Mouse (Mus musculus) lung, embryonic 14.5 days (tissue): Measurements from ENCODE around the gene Atp5k. TPM values are rescaled to one million over a fixed set of nuclear protein-coding genes. Genes with fewer than 3 reads are reported as not detected.

Source experiments
- ATAC-seq: fragments of 200-750 bp; cut with Nextera tagmentation; 2 replicates; pipeline ENCODE4 v1.8.0; 2017; ENCODE audit warnings: mild to moderate bottlenecking, moderate TSS enrichment, moderate library complexity; ENCODE audit not compliant: insufficient read depth
- DNase-seq: peaks from one replicate; pipeline ENCODE4 v3.0.0-alpha.2; 2015
- H3K27ac ChIP-seq: fragments of 300-500 bp; sonication (generic); 2 replicates; pipeline ENCODE4 v1.5.1; 2014; ENCODE audit warnings: low read depth, mild to moderate bottlenecking, moderate library complexity
- H3K27me3 ChIP-seq: fragments of 300-500 bp; sonication (generic); 2 replicates; pipeline ENCODE4 v1.6.1; 2014; ENCODE audit warnings: low read length, control low read depth; ENCODE audit not compliant: insufficient read depth
- H3K36me3 ChIP-seq: fragments of 300-500 bp; sonication (generic); 2 replicates; pipeline ENCODE4 v1.6.1; 2014; ENCODE audit warnings: control low read depth; ENCODE audit not compliant: insufficient read depth
- H3K4me1 ChIP-seq: fragments of 300-500 bp; sonication (generic); 2 replicates; pipeline ENCODE4 v1.6.1; 2014; ENCODE audit warnings: antibody characterized with exemption, control low read depth; ENCODE audit not compliant: insufficient read depth
- H3K4me2 ChIP-seq: fragments of 300-500 bp; sonication (generic); 2 replicates; pipeline ENCODE4 v1.6.1; 2014; ENCODE audit warnings: mild to moderate bottlenecking
- H3K4me3 ChIP-seq: fragments of 300-500 bp; sonication (generic); 2 replicates; pipeline ENCODE4 v1.5.1; 2014; ENCODE audit warnings: low read depth, low read length
- H3K9ac ChIP-seq: fragments of 300-500 bp; sonication (generic); 2 replicates; pipeline ENCODE4 v1.6.1; 2014
- H3K9me3 ChIP-seq: fragments of 300-500 bp; sonication (generic); 2 replicates; pipeline ENCODE4 v1.6.1; 2016; ENCODE audit warnings: low read depth, low read length, control low read depth
- CTCF ChIP-seq: IDR thresholded peaks from 2 replicates; pipeline ENCODE4 v1.5.1; 2016; ENCODE audit warnings: antibody characterized with exemption, low read depth
- WGBS: fragments of 180-500 bp; shearing (Covaris S2); extraction: QIAGEN DNeasy Blood & Tissue Kit; methylation state at CpG from one replicate; pipeline ENCODE4 v1.1.7; 2014; 5-methylcytosine and 5-hydroxymethylcytosine counted together
- polyA plus RNA-seq: library from polyadenylated mRNA; unstranded; fragments of >200 nt; fragmentation: Nextera tagmentation; extraction: Ambion mirVana; gene quantifications from 2 replicates; pipeline ENCODE4 v1.2.1, GENCODE M21; 2014

Atp5k gene
- polyA plus RNA-seq, 1 experiment from 2014 or later: 400 TPM

- DNase-seq (no peak), ATAC-seq (no peak)
- H3K27ac ChIP-seq: no peak overlapping the region
- H3K4me2 ChIP-seq: no peak overlapping the region
- WGBS: 66% methylated on average over 8 of the region's 8 CpGs
- TF ChIP-seq CTCF: no peak
- H3K36me3 ChIP-seq: no peaks in the 10 kb centered on the region
- H3K27me3 ChIP-seq: no peaks in the 10 kb centered on the region
- H3K4me1 ChIP-seq: no peaks in the 10 kb centered on the region
- H3K9me3 ChIP-seq: no peaks in the 10 kb centered on the region
- no peak overlapping the region for H3K9ac ChIP-seq
- H3K4me3 ChIP-seq: no peak overlapping the region
Observed at GRCm38 (mm10) chr5:108450837-108451540, 16.7 kb upstream of the Atp5k start.

DNA sequence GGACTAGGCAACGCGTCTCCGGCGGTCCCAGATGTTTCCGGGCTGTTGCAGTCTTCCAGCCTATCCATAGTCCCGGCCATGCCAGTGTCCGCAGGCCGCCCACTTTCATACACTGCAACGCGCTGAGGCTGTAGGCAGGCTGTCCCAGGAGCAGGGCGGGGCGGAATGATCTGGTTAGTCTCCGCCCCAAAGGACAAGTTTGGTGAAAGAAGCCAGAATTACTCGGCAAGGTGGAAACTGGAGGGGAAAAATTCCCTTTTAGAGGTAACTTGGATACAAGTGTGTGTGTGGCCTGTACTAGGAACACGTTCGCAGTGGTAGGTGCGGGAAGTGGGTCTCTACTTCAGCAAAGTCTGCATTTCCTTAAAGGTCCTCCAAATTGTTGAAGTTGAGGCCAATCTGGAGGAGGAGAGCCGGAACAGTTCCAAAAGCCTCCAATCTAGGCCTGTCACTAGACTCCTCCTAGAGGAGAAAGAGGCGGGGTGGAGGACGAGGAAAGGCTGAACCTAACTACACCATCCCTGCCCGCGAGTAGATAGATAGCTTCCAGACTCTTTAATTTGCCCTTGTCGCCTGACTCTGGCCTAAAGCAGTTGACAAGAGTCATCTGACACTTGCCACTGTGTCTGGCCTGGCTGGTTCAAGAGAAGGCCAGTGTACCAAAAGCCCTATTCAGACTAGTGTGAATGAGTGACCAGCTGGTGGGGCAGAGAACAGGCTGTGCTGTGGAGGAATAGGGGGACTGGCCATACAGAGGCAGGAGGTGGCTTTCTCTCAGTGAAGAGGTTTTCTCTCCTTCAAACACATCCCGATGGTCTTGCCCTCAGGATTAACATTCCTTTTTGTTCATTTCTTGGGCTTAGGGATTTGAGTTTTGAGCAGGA, 14.8 kb upstream of the Atp5k start, which contains the start of gene Mfsd7a:
Gene Mfsd7a (minus strand): TSS at position 107 of the 884 bp plus-strand sequence.
- DNase-seq (peak; percentile 84), ATAC-seq (peak; percentile 98)
- Histone ChIP-seq H3K4me3 (peak within 1 kb of the TSS; percentile 33), H3K4me2 (peak within 1 kb of the TSS; percentile 63), H3K9ac (peak within 1 kb of the TSS; percentile 28), H3K27me3 (no peaks in the 10 kb centered on the region), H3K4me1 (no peaks in the 10 kb centered on the region), H3K36me3 (no peaks in the 10 kb centered on the region), H3K9me3 (no peaks in the 10 kb centered on the region), H3K27ac (no peak within 1 kb of the TSS)
- peak; percentile 1; the same call in 1 of the 2 replicates for TF ChIP-seq CTCF
- 10% methylated on average over 24 of the region's 24 CpGs for WGBS

GRCm38 (mm10) chr5:108447857-108448256, 13.6 kb upstream of the Atp5k start:
- no peak overlapping the region for H3K4me2 ChIP-seq
- H3K36me3 ChIP-seq: no peaks in the 10 kb centered on the region
- H3K4me3 ChIP-seq: no peak overlapping the region
- no peak for ATAC-seq
- no peak for TF ChIP-seq CTCF
- no peak for DNase-seq
- H3K4me1 ChIP-seq: no peaks in the 10 kb centered on the region
- H3K27me3 ChIP-seq: no peaks in the 10 kb centered on the region
- WGBS: 74% methylated on average over 7 of the region's 7 CpGs
- H3K9ac ChIP-seq: no peak overlapping the region
- H3K9me3 ChIP-seq: no peaks in the 10 kb centered on the region
- no peak overlapping the region for H3K27ac ChIP-seq

DNA sequence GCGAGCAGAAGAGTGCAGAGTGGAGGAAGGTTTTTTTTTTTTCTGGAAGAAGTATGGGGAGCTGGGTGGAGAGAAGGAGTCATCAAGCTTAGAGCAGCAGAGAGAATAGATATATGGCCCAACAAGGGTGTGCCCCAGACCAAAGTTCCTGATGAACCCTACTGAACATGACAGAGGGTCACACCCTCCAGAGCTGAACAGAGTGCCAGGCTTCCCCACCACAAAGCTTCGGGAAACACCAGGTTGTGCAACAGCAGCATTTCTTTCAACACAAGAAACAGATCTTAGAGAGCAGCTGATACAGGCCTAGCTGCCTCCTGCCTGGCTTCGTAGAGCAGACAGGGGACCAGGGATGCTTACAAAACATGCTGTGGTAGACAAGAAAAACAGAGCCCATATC, 12.7 kb upstream of the Atp5k start:
- no peak for DNase-seq

GRCm38 (mm10) chr5:108436101-108436500, 1.9 kb upstream of the Atp5k start:
- H3K9me3 ChIP-seq: no peaks in the 10 kb centered on the region
- no peak overlapping the region for H3K4me3 ChIP-seq
- H3K9ac ChIP-seq: no peak overlapping the region
- no peak overlapping the region for H3K4me2 ChIP-seq
- H3K36me3 ChIP-seq: peaks cover 11% of the 10 kb centered on the region
- no peaks in the 10 kb centered on the region for H3K4me1 ChIP-seq
- no peak for TF ChIP-seq CTCF
- H3K27ac ChIP-seq: no peak overlapping the region
- no peaks in the 10 kb centered on the region for H3K27me3 ChIP-seq
- DNase-seq (no peak), ATAC-seq (no peak)
- 63% methylated on average over 2 of the region's 2 CpGs for WGBS

More for the DNA sequence above, 12.7 kb upstream of the Atp5k start:
- Histone ChIP-seq H3K27me3 (no peaks in the 10 kb centered on the region), H3K9me3 (no peaks in the 10 kb centered on the region), H3K9ac (no peak overlapping the region), H3K27ac (no peak overlapping the region), H3K4me2 (no peak overlapping the region), H3K36me3 (no peaks in the 10 kb centered on the region), H3K4me3 (no peak overlapping the region), H3K4me1 (no peaks in the 10 kb centered on the region)
- ATAC-seq: no peak
- WGBS: 77% methylated on average over 3 of the region's 3 CpGs
- no peak for TF ChIP-seq CTCF

- Histone ChIP-seq H3K27ac (no peak overlapping the region), H3K4me3 (no peak overlapping the region), H3K9me3 (no peaks in the 10 kb centered on the region), H3K36me3 (peaks cover 24% of the 10 kb centered on the region), H3K9ac (no peak overlapping the region), H3K4me1 (no peaks in the 10 kb centered on the region), H3K4me2 (no peak overlapping the region), H3K27me3 (no peaks in the 10 kb centered on the region)
- DNase-seq (no peak), ATAC-seq (no peak)
- WGBS: 66% methylated on average over 6 of the region's 6 CpGs
- no peak for TF ChIP-seq CTCF
Observed at GRCm38 (mm10) chr5:108431196-108431595, 3.1 kb downstream of the Atp5k start.

- peak; percentile 73 for DNase-seq
- Histone ChIP-seq H3K4me1 (no peaks in the 10 kb centered on the region), H3K36me3 (peaks cover 24% of the 10 kb centered on the region), H3K4me3 (no peak overlapping the region), H3K27me3 (no peaks in the 10 kb centered on the region), H3K9ac (no peak overlapping the region), H3K4me2 (no peak overlapping the region), H3K9me3 (no peaks in the 10 kb centered on the region), H3K27ac (no peak overlapping the region)
- 0 out of 2 replicates have a peak, but pooled peaks have one; percentile 59 for ATAC-seq
- WGBS: 40% methylated on average over 1 of the region's 1 CpGs
- TF ChIP-seq CTCF: peak; percentile 91
Observed at GRCm38 (mm10) chr5:108427186-108427585, 7.1 kb downstream of the Atp5k start.
